Mouse (Mus musculus): ENCODE data around the gene Ogfrl1. TPM values are rescaled to one million over a fixed set of nuclear protein-coding genes. Genes with fewer than 3 reads are reported as not detected.

Ogfrl1 gene
- polyA plus RNA-seq, 1 experiment from 2014 or later, result 12.9 TPM

DNA sequence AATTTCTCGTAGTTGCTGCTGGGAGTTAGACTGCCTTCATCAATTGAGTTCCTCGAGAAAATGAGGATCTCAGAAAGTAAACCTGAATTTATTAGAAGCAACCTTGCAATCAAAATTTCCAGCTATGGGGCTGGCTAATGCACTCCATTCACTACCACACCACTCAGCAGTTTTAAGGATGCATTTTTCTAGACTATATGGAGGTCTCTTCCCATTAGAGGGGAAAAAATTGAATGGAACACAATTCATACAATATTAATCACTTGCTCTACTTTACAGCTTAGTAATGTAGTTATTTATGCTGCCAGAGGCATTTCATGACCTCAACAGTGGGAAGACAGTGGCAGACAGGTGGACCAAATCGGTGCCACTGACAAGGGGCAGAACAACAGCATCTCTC is 55.3 kb downstream of the Ogfrl1 start:
- Histone ChIP-seq H3K4me2 (ENCODE audit: low read depth, low read length) (no peak overlapping the region), H3K36me3 (ENCODE audit: control insufficient read depth, insufficient read depth, low read length) (no peaks in the 10 kb centered on the region), H3K4me3 (ENCODE audit: low read depth, low read length) (no peak overlapping the region), H3K9me3 (ENCODE audit: control insufficient read depth, low read length) (no peaks in the 10 kb centered on the region), H3K27ac (replicated peaks; ENCODE audit: low read depth, low read length) (no peak overlapping the region), H3K9ac (ENCODE audit: low read depth, low read length) (no peak overlapping the region), H3K4me1 (ENCODE audit: control insufficient read depth, insufficient read depth, low read length) (no peaks in the 10 kb centered on the region), H3K27me3 (replicated peaks; ENCODE audit: control insufficient read depth, insufficient read depth, low read length) (no peaks in the 10 kb centered on the region)
- no peak for DNase-seq (ENCODE audit: low spot score)
- WGBS, result 81% methylated on average over 3 of the region's 3 CpGs
- ATAC-seq (ENCODE audit: low read depth), result no peak

GRCm38 (mm10) chr1:23335726-23336363 is 61.7 kb downstream of the Ogfrl1 start:
- Histone ChIP-seq H3K36me3 (ENCODE audit: control insufficient read depth, insufficient read depth, low read length) (no peaks in the 10 kb centered on the region), H3K9ac (ENCODE audit: low read depth, low read length) (no peak overlapping the region), H3K4me2 (ENCODE audit: low read depth, low read length) (no peak overlapping the region), H3K27ac (replicated peaks; ENCODE audit: low read depth, low read length) (no peak overlapping the region), H3K4me1 (ENCODE audit: control insufficient read depth, insufficient read depth, low read length) (no peaks in the 10 kb centered on the region), H3K27me3 (replicated peaks; ENCODE audit: control insufficient read depth, insufficient read depth, low read length) (no peaks in the 10 kb centered on the region), H3K9me3 (ENCODE audit: control insufficient read depth, low read length) (no peaks in the 10 kb centered on the region), H3K4me3 (ENCODE audit: low read depth, low read length) (no peak overlapping the region)
- ATAC-seq (ENCODE audit: low read depth) (no peak), DNase-seq (ENCODE audit: low spot score) (peak; percentile 15)
- WGBS, result 86% methylated on average over 13 of the region's 13 CpGs

- Histone ChIP-seq H3K27me3 (replicated peaks; ENCODE audit: control insufficient read depth, insufficient read depth, low read length) (no peaks in the 10 kb centered on the region), H3K9ac (ENCODE audit: low read depth, low read length) (no peak overlapping the region), H3K27ac (replicated peaks; ENCODE audit: low read depth, low read length) (no peak overlapping the region), H3K9me3 (ENCODE audit: control insufficient read depth, low read length) (no peaks in the 10 kb centered on the region), H3K4me1 (ENCODE audit: control insufficient read depth, insufficient read depth, low read length) (no peaks in the 10 kb centered on the region), H3K4me2 (ENCODE audit: low read depth, low read length) (no peak overlapping the region), H3K4me3 (ENCODE audit: low read depth, low read length) (no peak overlapping the region), H3K36me3 (ENCODE audit: control insufficient read depth, insufficient read depth, low read length) (no peaks in the 10 kb centered on the region)
- 92% methylated on average over 4 of the region's 4 CpGs for WGBS
- DNase-seq (ENCODE audit: low spot score) (no peak), ATAC-seq (ENCODE audit: low read depth) (no peak)
Observed at GRCm38 (mm10) chr1:23335050-23335449, 62.5 kb downstream of the Ogfrl1 start.

- no peaks in the 10 kb centered on the region for H3K4me1 ChIP-seq (ENCODE audit: control insufficient read depth, insufficient read depth, low read length)
- no peaks in the 10 kb centered on the region for H3K9me3 ChIP-seq (ENCODE audit: control insufficient read depth, low read length)
- no peak overlapping the region for H3K4me3 ChIP-seq (ENCODE audit: low read depth, low read length)
- no peaks in the 10 kb centered on the region for H3K27me3 ChIP-seq (replicated peaks; ENCODE audit: control insufficient read depth, insufficient read depth, low read length)
- 81% methylated on average over 4 of the region's 4 CpGs for WGBS
- no peak overlapping the region for H3K9ac ChIP-seq (ENCODE audit: low read depth, low read length)
- H3K27ac ChIP-seq (replicated peaks; ENCODE audit: low read depth, low read length), result no peak overlapping the region
- DNase-seq (ENCODE audit: low spot score) (no peak), ATAC-seq (ENCODE audit: low read depth) (no peak)
- H3K4me2 ChIP-seq (ENCODE audit: low read depth, low read length), result no peak overlapping the region
- no peaks in the 10 kb centered on the region for H3K36me3 ChIP-seq (ENCODE audit: control insufficient read depth, insufficient read depth, low read length)
Observed at GRCm38 (mm10) chr1:23332192-23332591, 65.4 kb downstream of the Ogfrl1 start.

DNA sequence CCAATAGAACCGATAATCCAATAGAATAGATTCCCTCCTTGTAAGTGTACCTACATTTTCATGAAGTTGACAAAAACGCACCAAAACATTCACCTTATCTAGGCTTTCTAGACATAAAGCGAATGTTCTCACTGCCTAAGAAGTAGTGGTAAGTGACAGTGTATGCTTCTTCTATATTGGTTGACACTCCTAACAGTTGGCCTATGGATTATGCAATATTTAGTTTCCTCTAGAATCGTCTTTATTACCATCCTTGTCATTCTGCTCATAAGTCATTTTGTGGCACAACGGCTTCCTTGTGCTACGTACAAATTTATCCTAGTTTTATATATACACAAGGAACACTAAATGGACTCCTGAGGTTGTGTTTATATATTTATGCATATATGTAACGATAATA is 72.4 kb downstream of the Ogfrl1 start:
- no peak for ATAC-seq (ENCODE audit: low read depth)
- Histone ChIP-seq H3K4me2 (ENCODE audit: low read depth, low read length) (no peak overlapping the region), H3K36me3 (ENCODE audit: control insufficient read depth, insufficient read depth, low read length) (no peaks in the 10 kb centered on the region), H3K27me3 (replicated peaks; ENCODE audit: control insufficient read depth, insufficient read depth, low read length) (no peaks in the 10 kb centered on the region), H3K27ac (replicated peaks; ENCODE audit: low read depth, low read length) (no peak overlapping the region), H3K4me1 (ENCODE audit: control insufficient read depth, insufficient read depth, low read length) (no peaks in the 10 kb centered on the region), H3K9me3 (ENCODE audit: control insufficient read depth, low read length) (no peaks in the 10 kb centered on the region), H3K4me3 (ENCODE audit: low read depth, low read length) (no peak overlapping the region), H3K9ac (ENCODE audit: low read depth, low read length) (no peak overlapping the region)
- no peak for DNase-seq (ENCODE audit: low spot score)
- 92% methylated on average over 7 of the region's 7 CpGs for WGBS

- Histone ChIP-seq H3K36me3 (ENCODE audit: control insufficient read depth, insufficient read depth, low read length) (no peaks in the 10 kb centered on the region), H3K4me1 (ENCODE audit: control insufficient read depth, insufficient read depth, low read length) (no peaks in the 10 kb centered on the region), H3K27me3 (replicated peaks; ENCODE audit: control insufficient read depth, insufficient read depth, low read length) (no peaks in the 10 kb centered on the region), H3K4me2 (ENCODE audit: low read depth, low read length) (no peak overlapping the region), H3K27ac (replicated peaks; ENCODE audit: low read depth, low read length) (no peak overlapping the region), H3K9ac (ENCODE audit: low read depth, low read length) (no peak overlapping the region), H3K4me3 (ENCODE audit: low read depth, low read length) (no peak overlapping the region), H3K9me3 (ENCODE audit: control insufficient read depth, low read length) (no peaks in the 10 kb centered on the region)
- DNase-seq (ENCODE audit: low spot score), result peak; percentile 73
- WGBS, result 21% methylated on average over 5 of the region's 5 CpGs
- ATAC-seq (ENCODE audit: low read depth), result no peak
Observed at GRCm38 (mm10) chr1:23324226-23324625, 73.3 kb downstream of the Ogfrl1 start.

- 70% methylated on average over 11 of the region's 11 CpGs for WGBS
- DNase-seq (ENCODE audit: low spot score), result no peak
- no peaks in the 10 kb centered on the region for H3K4me1 ChIP-seq (ENCODE audit: control insufficient read depth, insufficient read depth, low read length)
Observed at GRCm38 (mm10) chr1:23323286-23323685, 74.3 kb downstream of the Ogfrl1 start.

DNA sequence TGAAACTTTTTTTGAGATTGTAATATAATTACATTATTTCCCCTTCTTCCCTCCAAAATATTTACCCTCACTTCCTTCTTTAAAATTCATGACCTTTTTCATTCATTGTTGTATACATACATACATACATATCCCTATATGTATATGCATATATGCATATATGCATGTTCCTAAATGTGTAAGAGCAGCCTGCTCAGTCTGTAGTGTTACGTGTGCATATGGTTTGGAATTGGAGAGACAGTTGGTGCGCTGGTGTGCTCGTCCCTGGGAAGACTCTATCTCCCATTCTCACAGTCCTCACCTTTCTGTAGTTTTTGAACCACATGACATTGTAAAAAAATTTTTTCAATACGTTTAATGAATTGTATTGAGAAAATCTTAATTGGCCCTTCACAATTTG is 75.4 kb downstream of the Ogfrl1 start:
- Histone ChIP-seq H3K4me3 (ENCODE audit: low read depth, low read length) (no peak overlapping the region), H3K27ac (replicated peaks; ENCODE audit: low read depth, low read length) (no peak overlapping the region), H3K4me2 (ENCODE audit: low read depth, low read length) (no peak overlapping the region), H3K9ac (ENCODE audit: low read depth, low read length) (no peak overlapping the region), H3K36me3 (ENCODE audit: control insufficient read depth, insufficient read depth, low read length) (no peaks in the 10 kb centered on the region), H3K9me3 (ENCODE audit: control insufficient read depth, low read length) (no peaks in the 10 kb centered on the region), H3K4me1 (ENCODE audit: control insufficient read depth, insufficient read depth, low read length) (no peaks in the 10 kb centered on the region), H3K27me3 (replicated peaks; ENCODE audit: control insufficient read depth, insufficient read depth, low read length) (no peaks in the 10 kb centered on the region)
- ATAC-seq (ENCODE audit: low read depth) (no peak), DNase-seq (ENCODE audit: low spot score) (no peak)
- 77% methylated on average over 4 of the region's 4 CpGs for WGBS

More at GRCm38 (mm10) chr1:23323286-23323685, 74.3 kb downstream of the Ogfrl1 start:
- no peaks in the 10 kb centered on the region for H3K27me3 ChIP-seq (replicated peaks; ENCODE audit: control insufficient read depth, insufficient read depth, low read length)
- H3K4me3 ChIP-seq (ENCODE audit: low read depth, low read length), result no peak overlapping the region
- no peak overlapping the region for H3K9ac ChIP-seq (ENCODE audit: low read depth, low read length)
- no peak overlapping the region for H3K4me2 ChIP-seq (ENCODE audit: low read depth, low read length)
- ATAC-seq (ENCODE audit: low read depth), result no peak
- H3K36me3 ChIP-seq (ENCODE audit: control insufficient read depth, insufficient read depth, low read length), result no peaks in the 10 kb centered on the region
- H3K9me3 ChIP-seq (ENCODE audit: control insufficient read depth, low read length), result no peaks in the 10 kb centered on the region
- no peak overlapping the region for H3K27ac ChIP-seq (replicated peaks; ENCODE audit: low read depth, low read length)

DNA sequence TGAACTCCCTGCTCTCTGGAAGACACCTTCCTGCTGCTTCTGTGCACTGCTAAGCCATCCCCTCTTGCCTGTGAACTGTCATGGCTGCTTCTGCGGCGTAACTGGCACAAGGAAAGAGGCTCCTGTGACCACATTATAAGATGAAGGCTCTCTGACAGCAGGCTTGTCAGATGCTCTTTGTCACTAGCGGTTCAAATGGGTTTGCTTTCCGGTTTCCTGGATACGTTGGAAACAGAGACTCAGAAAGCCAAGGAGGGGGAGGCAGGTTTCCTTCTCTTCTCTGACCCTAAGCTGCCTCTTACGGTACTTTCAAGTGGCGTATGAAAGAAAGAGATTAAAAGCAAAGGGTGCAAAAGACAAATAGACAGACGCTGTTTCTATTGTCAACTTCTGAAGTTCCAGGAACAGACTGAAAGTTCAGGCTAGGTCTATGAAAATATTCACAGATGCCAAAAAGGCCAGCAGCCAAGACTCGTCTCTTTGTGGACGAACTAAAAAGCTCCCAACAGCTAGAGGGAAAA is 76.2 kb downstream of the Ogfrl1 start:
- no peak for ATAC-seq (ENCODE audit: low read depth)
- H3K27ac ChIP-seq (replicated peaks; ENCODE audit: low read depth, low read length), result no peak overlapping the region

More for the DNA sequence above, 76.2 kb downstream of the Ogfrl1 start:
- Histone ChIP-seq H3K9me3 (ENCODE audit: control insufficient read depth, low read length) (no peaks in the 10 kb centered on the region), H3K36me3 (ENCODE audit: control insufficient read depth, insufficient read depth, low read length) (no peaks in the 10 kb centered on the region), H3K4me2 (ENCODE audit: low read depth, low read length) (peak overlapping the region; percentile 14; the same call in 1 of the 2 replicates), H3K4me1 (ENCODE audit: control insufficient read depth, insufficient read depth, low read length) (no peaks in the 10 kb centered on the region), H3K27me3 (replicated peaks; ENCODE audit: control insufficient read depth, insufficient read depth, low read length) (no peaks in the 10 kb centered on the region), H3K9ac (ENCODE audit: low read depth, low read length) (no peak overlapping the region), H3K4me3 (ENCODE audit: low read depth, low read length) (no peak overlapping the region)
- 46% methylated on average over 10 of the region's 10 CpGs for WGBS
- DNase-seq (ENCODE audit: low spot score), result peak; percentile 26

Measured in embryonic facial prominence, embryonic 14.5 days (tissue).